Mouse (Mus musculus): ENCODE data around the gene Dcbld2. TPM values are rescaled to one million over a fixed set of nuclear protein-coding genes. Genes with fewer than 3 reads are reported as not detected.

The Dcbld2 gene
- total and polyA plus RNA-seq, 2 experiments from 2014 or later, result 3.0 to 24.7 TPM

- Histone ChIP-seq H3K4me1 (ENCODE audit: insufficient read depth) (no peaks in the 10 kb centered on the region), H3K36me3 (ENCODE audit: insufficient read depth) (no peaks in the 10 kb centered on the region), H3K27ac (ENCODE audit: low read depth, low read length) (no peak overlapping the region), H3K27me3 (ENCODE audit: insufficient read depth, low read length) (no peaks in the 10 kb centered on the region), H3K4me2 (ENCODE audit: low read depth) (no peak overlapping the region), H3K4me3 (ENCODE audit: low read depth, low read length) (no peak overlapping the region), H3K9ac (no peak overlapping the region), H3K9me3 (ENCODE audit: low read length) (no peaks in the 10 kb centered on the region)
- no peak for TF ChIP-seq CTCF (IDR thresholded peaks at IDR 0.05; ENCODE audit: low read depth)
- 91% methylated on average over 2 of the region's 2 CpGs for WGBS
- DNase-seq, result no peak
- ATAC-seq, result no peak
These were observed 7.3 kb downstream of the Dcbld2 start for GRCm38 (mm10) chr16:58415500-58415899.

GRCm38 (mm10) chr16:58421696-58422354, 13.6 kb downstream of the Dcbld2 start:
- H3K27me3 ChIP-seq (ENCODE audit: insufficient read depth, low read length), result no peaks in the 10 kb centered on the region
- ATAC-seq (peak; percentile 80), DNase-seq (peak; percentile 44)
- 0 out of 2 replicates have a peak, but pooled peaks cover 6% of the 10 kb centered on the region for H3K4me1 ChIP-seq (ENCODE audit: insufficient read depth)
- no peaks in the 10 kb centered on the region for H3K9me3 ChIP-seq (ENCODE audit: low read length)
- WGBS, result 38% methylated on average over 11 of the region's 11 CpGs
- H3K4me3 ChIP-seq (ENCODE audit: low read depth, low read length), result no peak overlapping the region
- H3K27ac ChIP-seq (ENCODE audit: low read depth, low read length), result no peak overlapping the region
- H3K9ac ChIP-seq, result no peak overlapping the region
- TF ChIP-seq CTCF (IDR thresholded peaks at IDR 0.05; ENCODE audit: low read depth), result no peak
- no peak overlapping the region for H3K4me2 ChIP-seq (ENCODE audit: low read depth)
- no peaks in the 10 kb centered on the region for H3K36me3 ChIP-seq (ENCODE audit: insufficient read depth)

GRCm38 (mm10) chr16:58430246-58430645, 22.0 kb downstream of the Dcbld2 start:
- WGBS, result 58% methylated on average over 7 of the region's 7 CpGs
- Histone ChIP-seq H3K36me3 (ENCODE audit: insufficient read depth) (no peaks in the 10 kb centered on the region), H3K27ac (ENCODE audit: low read depth, low read length) (no peak overlapping the region), H3K4me3 (ENCODE audit: low read depth, low read length) (no peak overlapping the region), H3K4me1 (ENCODE audit: insufficient read depth) (no peaks in the 10 kb centered on the region), H3K27me3 (ENCODE audit: insufficient read depth, low read length) (no peaks in the 10 kb centered on the region), H3K9ac (no peak overlapping the region), H3K4me2 (ENCODE audit: low read depth) (no peak overlapping the region), H3K9me3 (ENCODE audit: low read length) (no peaks in the 10 kb centered on the region)
- TF ChIP-seq CTCF (IDR thresholded peaks at IDR 0.05; ENCODE audit: low read depth), result no peak
- DNase-seq (peak; percentile 30), ATAC-seq (peak; percentile 88)

- DNase-seq, result no peak
- H3K4me1 ChIP-seq (ENCODE audit: insufficient read depth), result no peaks in the 10 kb centered on the region
- H3K27me3 ChIP-seq (ENCODE audit: insufficient read depth, low read length), result no peaks in the 10 kb centered on the region
- no peak overlapping the region for H3K27ac ChIP-seq (ENCODE audit: low read depth, low read length)
- WGBS, result 98% methylated on average over 1 of the region's 1 CpGs
- no peaks in the 10 kb centered on the region for H3K9me3 ChIP-seq (ENCODE audit: low read length)
- no peak overlapping the region for H3K4me2 ChIP-seq (ENCODE audit: low read depth)
- ATAC-seq, result no peak
- no peak overlapping the region for H3K4me3 ChIP-seq (ENCODE audit: low read depth, low read length)
- H3K9ac ChIP-seq, result no peak overlapping the region
- no peaks in the 10 kb centered on the region; the same call in 1 of the 2 replicates for H3K36me3 ChIP-seq (ENCODE audit: insufficient read depth)
- no peak for TF ChIP-seq CTCF (IDR thresholded peaks at IDR 0.05; ENCODE audit: low read depth)
These were observed 24.1 kb downstream of the Dcbld2 start for GRCm38 (mm10) chr16:58432384-58432783.

GRCm38 (mm10) chr16:58444735-58445134, 36.5 kb downstream of the Dcbld2 start:
- Histone ChIP-seq H3K9me3 (ENCODE audit: low read length) (no peaks in the 10 kb centered on the region), H3K27ac (ENCODE audit: low read depth, low read length) (no peak overlapping the region), H3K4me2 (ENCODE audit: low read depth) (no peak overlapping the region), H3K36me3 (ENCODE audit: insufficient read depth) (no peaks in the 10 kb centered on the region), H3K4me1 (ENCODE audit: insufficient read depth) (no peaks in the 10 kb centered on the region), H3K9ac (no peak overlapping the region), H3K4me3 (ENCODE audit: low read depth, low read length) (no peak overlapping the region), H3K27me3 (ENCODE audit: insufficient read depth, low read length) (no peaks in the 10 kb centered on the region)
- no peak for ATAC-seq
- TF ChIP-seq CTCF (IDR thresholded peaks at IDR 0.05; ENCODE audit: low read depth), result peak; percentile 51
- DNase-seq, result peak; percentile 10
- WGBS, result 63% methylated on average over 6 of the region's 6 CpGs

GRCm38 (mm10) chr16:58446281-58447259, 38.3 kb downstream of the Dcbld2 start:
- no peak overlapping the region for H3K27ac ChIP-seq (ENCODE audit: low read depth, low read length)
- H3K4me2 ChIP-seq (ENCODE audit: low read depth), result no peak overlapping the region
- H3K36me3 ChIP-seq (ENCODE audit: insufficient read depth), result peaks cover 8% of the 10 kb centered on the region
- H3K27me3 ChIP-seq (ENCODE audit: insufficient read depth, low read length), result no peaks in the 10 kb centered on the region
- H3K4me1 ChIP-seq (ENCODE audit: insufficient read depth), result no peaks in the 10 kb centered on the region
- WGBS, result 93% methylated on average over 4 of the region's 4 CpGs
- H3K9ac ChIP-seq, result no peak overlapping the region
- ATAC-seq (no peak), DNase-seq (no peak)
- peak; percentile 6; the same call in 1 of the 2 replicates for TF ChIP-seq CTCF (IDR thresholded peaks at IDR 0.05; ENCODE audit: low read depth)
- H3K4me3 ChIP-seq (ENCODE audit: low read depth, low read length), result no peak overlapping the region
- no peaks in the 10 kb centered on the region for H3K9me3 ChIP-seq (ENCODE audit: low read length)

- Histone ChIP-seq H3K9me3 (ENCODE audit: low read length) (no peaks in the 10 kb centered on the region), H3K4me3 (ENCODE audit: low read depth, low read length) (no peak overlapping the region), H3K4me1 (ENCODE audit: insufficient read depth) (no peaks in the 10 kb centered on the region), H3K36me3 (ENCODE audit: insufficient read depth) (peaks cover 17% of the 10 kb centered on the region), H3K27ac (ENCODE audit: low read depth, low read length) (no peak overlapping the region), H3K9ac (no peak overlapping the region), H3K4me2 (ENCODE audit: low read depth) (no peak overlapping the region), H3K27me3 (ENCODE audit: insufficient read depth, low read length) (no peaks in the 10 kb centered on the region)
- no peak for ATAC-seq
- TF ChIP-seq CTCF (IDR thresholded peaks at IDR 0.05; ENCODE audit: low read depth), result no peak
- DNase-seq, result no peak
- 87% methylated on average over 4 of the region's 4 CpGs for WGBS
These were observed 40.8 kb downstream of the Dcbld2 start for GRCm38 (mm10) chr16:58449073-58449472.
